Comparison of ENCODE assay signal across 26 mouse cellular contexts in genomic region chr2:70260646-70261195, GRCm38 (mm10).
DNase-seq lines count a peak whose midpoint lies in the region; ATAC-seq and TF ChIP-seq lines count a peak whose summit lies in the region.
"Had no signal": no experiment of that assay in that cellular context is flagged by ENCODE, and none has a peak within 500 bp of the region (broad histone marks: within the 10 kb centered on the region; RNA-seq: fewer than 3 reads in every experiment).

No protein-coding gene starts in this region.

- no peak for TF ChIP-seq CTCF in CH12.LX (conservative IDR thresholded peaks at IDR 0.05 in 1 of 2, IDR thresholded peaks at IDR 0.05 in 1 of 2; ENCODE audit: low read depth in 2 of 2, low read length in 2 of 2)

- no peak overlapping the region for H3K9ac ChIP-seq in hindbrain, embryonic 15.5 days
- H3K9ac ChIP-seq in hindbrain, embryonic 11.5 days (ENCODE audit: low read depth, low read length) = no peak overlapping the region
- no peak overlapping the region; the same call in 1 of the 2 replicates for H3K9ac ChIP-seq in CH12.LX (ENCODE audit: insufficient read depth, low read depth)
- no peak overlapping the region for H3K9ac ChIP-seq in forebrain, embryonic 11.5 days (ENCODE audit: low read length)
- no peak overlapping the region for H3K9ac ChIP-seq in forebrain, embryonic 16.5 days (replicated peaks; ENCODE audit: low read depth, low read length)
- H3K9ac ChIP-seq: heart, embryonic 15.5 days; limb, embryonic 15.5 days; liver, embryonic 14.5 days; lung, embryonic 14.5 days; midbrain, embryonic 15.5 days had no signal

- 0 out of 2 replicates have a peak, but pooled peaks have one; percentile 62 for ATAC-seq in hindbrain, embryonic 15.5 days (ENCODE audit: low FRiP score, low read depth)
- ATAC-seq in hindbrain, embryonic 11.5 days (ENCODE audit: low FRiP score) = no peak
- ATAC-seq in forebrain, embryonic 11.5 days (replicated peaks; ENCODE audit: low FRiP score) = no peak
- peak; percentile 46; the same call in 1 of the 2 replicates for ATAC-seq in forebrain, embryonic 16.5 days
- ATAC-seq: intestine, postnatal 0 days had no signal

- H3K79me2 ChIP-seq in CH12.LX (replicated peaks; ENCODE audit: control insufficient read depth, extremely low read depth, insufficient read depth, poor library complexity, severe bottlenecking) = no peaks in the 10 kb centered on the region

- H3K4me2 ChIP-seq in hindbrain, embryonic 15.5 days = no peak overlapping the region
- no peak overlapping the region for H3K4me2 ChIP-seq in hindbrain, embryonic 11.5 days (replicated peaks; ENCODE audit: low read depth, low read length)
- H3K4me2 ChIP-seq in CH12.LX (ENCODE audit: insufficient read depth, low read depth, poor library complexity, severe bottlenecking) = peak overlapping the region; percentile 22; the same call in 1 of the 2 replicates
- H3K4me2 ChIP-seq in forebrain, embryonic 11.5 days (ENCODE audit: low read depth, low read length, severe bottlenecking) = no peak overlapping the region
- H3K4me2 ChIP-seq in forebrain, embryonic 16.5 days (ENCODE audit: low read length) = no peak overlapping the region
- H3K4me2 ChIP-seq: heart, embryonic 15.5 days; limb, embryonic 15.5 days; lung, embryonic 14.5 days; midbrain, embryonic 15.5 days had no signal

- WGBS in hindbrain, embryonic 15.5 days = 51% methylated on average over 2 of the region's 2 CpGs
- 74% methylated on average over 2 of the region's 2 CpGs for WGBS in hindbrain, embryonic 11.5 days
- 32% methylated on average over 2 of the region's 2 CpGs for WGBS in forebrain, embryonic 11.5 days
- 10% methylated on average over 2 of the region's 2 CpGs for WGBS in forebrain, embryonic 16.5 days

- no peak overlapping the region for H3K4me3 ChIP-seq in hindbrain, embryonic 15.5 days
- H3K4me3 ChIP-seq in hindbrain, embryonic 11.5 days (ENCODE audit: low read depth, low read length) = no peak overlapping the region
- no peak overlapping the region for H3K4me3 ChIP-seq in CH12.LX (replicated peaks in 1 of 3; ENCODE audit: low read depth in 2 of 3, low read length in 2 of 3, poor library complexity in 1 of 3)
- no peak overlapping the region for H3K4me3 ChIP-seq in forebrain, embryonic 11.5 days (ENCODE audit: low read depth, low read length)
- H3K4me3 ChIP-seq in forebrain, embryonic 16.5 days (replicated peaks; ENCODE audit: low read length) = no peak overlapping the region
- H3K4me3 ChIP-seq: erythroblast, embryonic 14.5 days; heart, embryonic 15.5 days; limb, embryonic 10.5 days; limb, embryonic 15.5 days; midbrain, embryonic 15.5 days had no signal

- no peak overlapping the region for H3K27ac ChIP-seq in hindbrain, embryonic 15.5 days (replicated peaks)
- H3K27ac ChIP-seq in hindbrain, embryonic 11.5 days (ENCODE audit: low read depth, low read length) = no peak overlapping the region
- H3K27ac ChIP-seq in CH12.LX (ENCODE audit: insufficient read depth, low read depth) = no peak overlapping the region
- H3K27ac ChIP-seq in forebrain, embryonic 11.5 days (ENCODE audit: low read depth, low read length) = peak overlapping the region; percentile 37; the same call in 1 of the 2 replicates
- no peak overlapping the region; the same call in 1 of the 2 replicates for H3K27ac ChIP-seq in forebrain, embryonic 16.5 days (ENCODE audit: low read length)
- H3K27ac ChIP-seq: heart, embryonic 15.5 days; limb, embryonic 10.5 days; limb, embryonic 15.5 days; liver, embryonic 14.5 days; macrophage had no signal

- no peaks in the 10 kb centered on the region for H3K9me3 ChIP-seq in hindbrain, embryonic 15.5 days
- H3K9me3 ChIP-seq in hindbrain, embryonic 11.5 days (ENCODE audit: control insufficient read depth, low read length) = no peaks in the 10 kb centered on the region
- no peaks in the 10 kb centered on the region for H3K9me3 ChIP-seq in CH12.LX (replicated peaks; ENCODE audit: low read length)
- H3K9me3 ChIP-seq in forebrain, embryonic 11.5 days (ENCODE audit: control insufficient read depth, low read length) = no peaks in the 10 kb centered on the region
- H3K9me3 ChIP-seq in forebrain, embryonic 16.5 days (ENCODE audit: control insufficient read depth, low read length) = no peaks in the 10 kb centered on the region
- H3K9me3 ChIP-seq: heart, embryonic 15.5 days; limb, embryonic 10.5 days; limb, embryonic 15.5 days; midbrain, embryonic 15.5 days had no signal

- no peaks in the 10 kb centered on the region for H3K36me3 ChIP-seq in hindbrain, embryonic 15.5 days
- no peaks in the 10 kb centered on the region for H3K36me3 ChIP-seq in hindbrain, embryonic 11.5 days (ENCODE audit: control insufficient read depth, insufficient read depth, low read length)
- no peaks in the 10 kb centered on the region for H3K36me3 ChIP-seq in CH12.LX (replicated peaks in 1 of 2; ENCODE audit: control insufficient read depth in 1 of 2, insufficient read depth in 1 of 2, low read length in 1 of 2)
- H3K36me3 ChIP-seq in forebrain, embryonic 11.5 days (ENCODE audit: control insufficient read depth, insufficient read depth, low read length) = no peaks in the 10 kb centered on the region
- H3K36me3 ChIP-seq in forebrain, embryonic 16.5 days (ENCODE audit: control insufficient read depth, insufficient read depth) = no peaks in the 10 kb centered on the region
- H3K36me3 ChIP-seq: heart, embryonic 15.5 days; limb, embryonic 10.5 days; limb, embryonic 15.5 days; midbrain, embryonic 15.5 days had no signal

- TF ChIP-seq RAD21 in CH12.LX (IDR thresholded peaks at IDR 0.05; ENCODE audit: low read depth, low read length) = no peak

- no peak for TF ChIP-seq EP300 in CH12.LX (IDR thresholded peaks at IDR 0.05; ENCODE audit: low read length)

- in situ Hi-C loops in CH12.LX (cut with MboI; ENCODE audit: low pct_ligation_motif_present, low pct_unique_long_range_greater_than_20kb, low sequenced_read_pairs) = no loop called here

- no peak for TF ChIP-seq POLR2A in CH12.LX (IDR thresholded peaks at IDR 0.05; ENCODE audit: low read depth, low read length)

- H3K4me1 ChIP-seq in hindbrain, embryonic 15.5 days (replicated peaks) = peaks cover 32% of the 10 kb centered on the region
- H3K4me1 ChIP-seq in hindbrain, embryonic 11.5 days (replicated peaks; ENCODE audit: control insufficient read depth, insufficient read depth, low read length) = no peaks in the 10 kb centered on the region; the same call in 1 of the 2 replicates
- peaks cover 0 to 8% of the 10 kb centered on the region in 2 experiments; a peak in 1 of 4 replicates for H3K4me1 ChIP-seq in CH12.LX (ENCODE audit: control insufficient read depth in 1 of 2, insufficient read depth in 2 of 2)
- peaks cover 8% of the 10 kb centered on the region; the same call in 1 of the 2 replicates for H3K4me1 ChIP-seq in forebrain, embryonic 11.5 days (replicated peaks; ENCODE audit: control insufficient read depth, insufficient read depth, low read length)
- H3K4me1 ChIP-seq in forebrain, embryonic 16.5 days (replicated peaks; ENCODE audit: control insufficient read depth, insufficient read depth, low read length) = peaks cover 28% of the 10 kb centered on the region

- DNase-seq in hindbrain, embryonic 11.5 days (ENCODE audit: low spot score) = no peak
- DNase-seq in CH12.LX (ENCODE audit: extremely low read depth) (no peak), liver (no peak)
- DNase-seq in forebrain, embryonic 11.5 days (ENCODE audit: low spot score) = no peak
- DNase-seq in cerebellum, postnatal 36 days = no peak
- DNase-seq in adrenal gland, adult 8-10 months = no peak
- DNase-seq: cerebellum, adult 9-10 months; gastrocnemius, postnatal 14 days; heart, postnatal 36 days; kidney, adult 9 months; kidney, postnatal 10 days; layer of hippocampus, postnatal 36 days; lung, embryonic 14.5 days; right cerebral cortex, adult 18-20 months; spleen, adult 18-20 months; thymus, postnatal 14 days had no signal

- dilution Hi-C loops in CH12.LX (cut with MboI; ENCODE audit: extremely low pct_ligation_motif_present, extremely low pct_unique_long_range_greater_than_20kb, low sequenced_read_pairs) = no loop called here

- H3K27me3 ChIP-seq in hindbrain, embryonic 15.5 days = no peaks in the 10 kb centered on the region
- no peaks in the 10 kb centered on the region for H3K27me3 ChIP-seq in hindbrain, embryonic 11.5 days (ENCODE audit: control insufficient read depth, insufficient read depth, low read length)
- no peaks in the 10 kb centered on the region for H3K27me3 ChIP-seq in CH12.LX (replicated peaks)
- H3K27me3 ChIP-seq in forebrain, embryonic 11.5 days (ENCODE audit: control insufficient read depth, insufficient read depth, low read length) = no peaks in the 10 kb centered on the region
- no peaks in the 10 kb centered on the region for H3K27me3 ChIP-seq in forebrain, embryonic 16.5 days (replicated peaks; ENCODE audit: control insufficient read depth, insufficient read depth, low read length)
- H3K27me3 ChIP-seq: midbrain, embryonic 15.5 days had no signal

TF ChIP-seq in CH12.LX, 34 proteins besides CTCF, POLR2A, EP300 and RAD21:
- TF ChIP-seq ELF1 (IDR thresholded peaks at IDR 0.05; ENCODE audit: low read depth, low read length) (no peak), ZKSCAN1 (IDR thresholded peaks at IDR 0.05; ENCODE audit: borderline replicate concordance, low read depth, low read length) (no peak), KAT2A (IDR thresholded peaks at IDR 0.05; ENCODE audit: insufficient replicate concordance, low read length) (no peak), MYC (IDR thresholded peaks at IDR 0.05; ENCODE audit: low read depth, low read length) (no peak), E2F4 (IDR thresholded peaks at IDR 0.05; ENCODE audit: insufficient replicate concordance, low read depth, low read length) (no peak), TCF12 (IDR thresholded peaks at IDR 0.05; ENCODE audit: low read depth, low read length) (no peak), CHD2 (IDR thresholded peaks at IDR 0.05; ENCODE audit: low read length) (no peak), BHLHE40 (IDR thresholded peaks at IDR 0.05; ENCODE audit: low read depth, low read length) (no peak), MEF2A (IDR thresholded peaks at IDR 0.05; ENCODE audit: borderline replicate concordance, low read depth, low read length) (no peak), MAX (IDR thresholded peaks at IDR 0.05; ENCODE audit: low read length) (no peak), NELFE (IDR thresholded peaks at IDR 0.05; ENCODE audit: low read depth, low read length) (no peak), ZMIZ1 (IDR thresholded peaks at IDR 0.05; ENCODE audit: low read depth, low read length) (no peak), JUND (conservative IDR thresholded peaks at IDR 0.05; ENCODE audit: low read depth, low read length) (no peak), ZC3H11A (IDR thresholded peaks at IDR 0.05; ENCODE audit: low read depth, low read length) (no peak), PAX5 (IDR thresholded peaks at IDR 0.05; ENCODE audit: low read length) (no peak), MAFK (IDR thresholded peaks at IDR 0.05; ENCODE audit: insufficient replicate concordance, low read length) (no peak), SIN3A (IDR thresholded peaks at IDR 0.05; ENCODE audit: low read length) (no peak)

Comparison
In these comparisons a context has a peak if more than half of its experiments do, and no peak if none do; other contexts are left out.
1. ATAC-seq: peak in hindbrain, embryonic 15.5 days (single experiment) and forebrain, embryonic 16.5 days (single experiment); none in hindbrain, embryonic 11.5 days (single experiment) and forebrain, embryonic 11.5 days (single experiment).